ENCODE assay signal across 25 mouse cellular contexts in genomic region chr12:106102003-106102402, GRCm38 (mm10).
DNase-seq lines count a peak whose midpoint lies in the region; ATAC-seq and TF ChIP-seq lines count a peak whose summit lies in the region.
"Had no signal": no experiment of that assay in that cellular context is flagged by ENCODE, and none has a peak within 500 bp of the region (broad histone marks: within the 10 kb centered on the region; RNA-seq: fewer than 3 reads in every experiment).

No protein-coding gene starts in this region.

- peaks cover 25% of the 10 kb centered on the region for H3K4me1 ChIP-seq in E14TG2a.4 (replicated peaks; ENCODE audit: low read depth, low read length)
- no peaks in the 10 kb centered on the region for H3K4me1 ChIP-seq in MEL (ENCODE audit: control insufficient read depth in 1 of 2, insufficient read depth in 2 of 2, low read length in 2 of 2)
- peaks cover 20% of the 10 kb centered on the region for H3K4me1 ChIP-seq in neural tube, embryonic 15.5 days
- H3K4me1 ChIP-seq: heart, embryonic 12.5 days; liver, embryonic 15.5 days; midbrain, embryonic 10.5 days had no signal

- no peak overlapping the region for H3K4me2 ChIP-seq in neural tube, embryonic 15.5 days
- H3K4me2 ChIP-seq: embryonic facial prominence, embryonic 15.5 days; heart, embryonic 12.5 days; limb, embryonic 13.5 days; liver, embryonic 15.5 days had no signal

- intact Hi-C loops in gastrocnemius, adult 2 months (cut with DNase I) = no loop called here
- intact Hi-C loops in left cerebral cortex, adult 2 months (cut with DNase I) = no loop called here
- intact Hi-C loops in left cerebral cortex, postnatal 14 days (cut with DNase I) = no loop called here

- H3K27ac ChIP-seq in gastrocnemius, adult 2 months = no peak overlapping the region
- H3K27ac ChIP-seq in left cerebral cortex, adult 2 months = no peak overlapping the region
- no peak overlapping the region for H3K27ac ChIP-seq in MEL (ENCODE audit: control insufficient read depth, low read depth, low read length)
- H3K27ac ChIP-seq in neural tube, embryonic 15.5 days (replicated peaks) = no peak overlapping the region
- H3K27ac ChIP-seq: embryonic facial prominence, embryonic 15.5 days; hindbrain, embryonic 10.5 days; limb, embryonic 13.5 days; liver, embryonic 15.5 days; midbrain, embryonic 10.5 days had no signal

- H3K9me3 ChIP-seq in E14TG2a.4 (ENCODE audit: low read length) (no peaks in the 10 kb centered on the region), MEL (replicated peaks; ENCODE audit: insufficient read depth, low read length) (no peaks in the 10 kb centered on the region)
- H3K9me3 ChIP-seq in neural tube, embryonic 15.5 days (replicated peaks) = no peaks in the 10 kb centered on the region
- H3K9me3 ChIP-seq: embryonic facial prominence, embryonic 15.5 days; heart, embryonic 12.5 days; limb, embryonic 13.5 days; midbrain, embryonic 10.5 days had no signal

- TF ChIP-seq RAD21 in MEL (IDR thresholded peaks at IDR 0.05; ENCODE audit: low read depth, low read length) = no peak; the same call in 1 of the 2 replicates

- no peak overlapping the region for H3K9ac ChIP-seq in MEL (ENCODE audit: control insufficient read depth, low read depth, low read length, poor library complexity, severe bottlenecking)
- no peak overlapping the region for H3K9ac ChIP-seq in neural tube, embryonic 15.5 days (replicated peaks)
- H3K9ac ChIP-seq: embryonic facial prominence, embryonic 15.5 days; heart, embryonic 12.5 days; limb, embryonic 13.5 days; liver, embryonic 15.5 days had no signal

- no peaks in the 10 kb centered on the region for H3K79me2 ChIP-seq in MEL (ENCODE audit: control insufficient read depth, insufficient read depth, low read length, poor library complexity)

- no peak for TF ChIP-seq POLR2A in MEL (IDR thresholded peaks at IDR 0.05; ENCODE audit: control insufficient read depth in 1 of 2, insufficient read depth in 1 of 2, low read depth in 1 of 2, low read length in 2 of 2, poor library complexity in 1 of 2)

- 98% methylated on average over 6 of the region's 6 CpGs for WGBS in neural tube, embryonic 15.5 days

- DNase-seq in gastrocnemius, adult 2 months = no peak
- no peak for DNase-seq in gastrocnemius, postnatal 25 days
- DNase-seq in left cerebral cortex, adult 2 months (ENCODE audit: extremely low spot score in 1 of 2, low spot score in 2 of 2) = no peak
- DNase-seq in left cerebral cortex, postnatal 14 days (ENCODE audit: low spot score in 2 of 2) = no peak
- no peak for DNase-seq in MEL (ENCODE audit: low read depth, low spot score)
- DNase-seq in frontal cortex, postnatal 36 days (ENCODE audit: low spot score in 2 of 2) = no peak
- DNase-seq: adrenal gland, postnatal 25 days; cerebellum, adult 9-10 months; heart, postnatal 10 days; kidney, adult 2 months; kidney, postnatal 10 days; layer of hippocampus, postnatal 36 days; right cerebral cortex, postnatal 25 days; spleen, adult 18-20 months; thymus, postnatal 25 days had no signal

- no peak overlapping the region for H3K4me3 ChIP-seq in gastrocnemius, adult 2 months
- H3K4me3 ChIP-seq in left cerebral cortex, adult 2 months = no peak overlapping the region
- no peak overlapping the region for H3K4me3 ChIP-seq in E14TG2a.4 (replicated peaks; ENCODE audit: low read length)
- H3K4me3 ChIP-seq in MEL (ENCODE audit: control insufficient read depth in 1 of 2, insufficient read depth in 1 of 2, low read depth in 2 of 2, low read length in 2 of 2) = no peak overlapping the region
- no peak overlapping the region for H3K4me3 ChIP-seq in neural tube, embryonic 15.5 days (replicated peaks)
- H3K4me3 ChIP-seq: embryonic facial prominence, embryonic 15.5 days; heart, embryonic 12.5 days; hindbrain, embryonic 10.5 days; limb, embryonic 13.5 days; liver, embryonic 15.5 days; midbrain, embryonic 10.5 days had no signal

- ATAC-seq in neural tube, embryonic 15.5 days (ENCODE audit: low FRiP score) = no peak
- ATAC-seq: CD4-positive, CD25-positive, alpha-beta regulatory T cell, adult 4 months; lung, postnatal 0 days had no signal

- TF ChIP-seq EP300 in MEL (IDR thresholded peaks at IDR 0.05; ENCODE audit: low read depth in 1 of 2, low read length in 2 of 2) = no peak

- TF ChIP-seq CTCF in gastrocnemius, adult 2 months (IDR thresholded peaks at IDR 0.05) = peak; percentile 7; the same call in 1 of the 2 replicates
- peak; percentile 27 for TF ChIP-seq CTCF in left cerebral cortex, adult 2 months (IDR thresholded peaks at IDR 0.05)
- peak; percentile 87 for TF ChIP-seq CTCF in E14TG2a.4 (conservative IDR thresholded peaks at IDR 0.05; ENCODE audit: low read length)
- TF ChIP-seq CTCF in MEL (IDR thresholded peaks at IDR 0.05 in 2 of 3, conservative IDR thresholded peaks at IDR 0.05 in 1 of 3; ENCODE audit: control insufficient read depth in 1 of 3, insufficient read depth in 1 of 3, low read depth in 2 of 3, low read length in 3 of 3, poor library complexity in 1 of 3, severe bottlenecking in 1 of 3) = peak; percentile 8 to 52 (median 22); a peak in 4 of 6 replicates

- no peaks in the 10 kb centered on the region for H3K36me3 ChIP-seq in E14TG2a.4 (ENCODE audit: insufficient read depth, low read length)
- no peaks in the 10 kb centered on the region for H3K36me3 ChIP-seq in MEL (ENCODE audit: control insufficient read depth in 1 of 2, insufficient read depth in 2 of 2, low read length in 2 of 2)
- H3K36me3 ChIP-seq in neural tube, embryonic 15.5 days = no peaks in the 10 kb centered on the region
- H3K36me3 ChIP-seq: embryonic facial prominence, embryonic 15.5 days; heart, embryonic 12.5 days; hindbrain, embryonic 10.5 days; limb, embryonic 13.5 days; liver, embryonic 15.5 days; midbrain, embryonic 10.5 days had no signal

- H3K27me3 ChIP-seq in E14TG2a.4 (ENCODE audit: insufficient read depth, low read length) (peaks cover 8% of the 10 kb centered on the region; the same call in 1 of the 2 replicates), MEL (ENCODE audit: control insufficient read depth in 1 of 2, insufficient read depth in 2 of 2, low read length in 2 of 2) (no peaks in the 10 kb centered on the region)
- H3K27me3 ChIP-seq in neural tube, embryonic 15.5 days (replicated peaks) = no peaks in the 10 kb centered on the region
- H3K27me3 ChIP-seq: embryonic facial prominence, embryonic 15.5 days; heart, embryonic 12.5 days; limb, embryonic 13.5 days; liver, embryonic 15.5 days had no signal

TF ChIP-seq in MEL, 35 proteins besides CTCF, POLR2A, EP300 and RAD21:
- TF ChIP-seq UBTF (IDR thresholded peaks at IDR 0.05; ENCODE audit: borderline replicate concordance, insufficient read depth, low read depth, low read length) (no peak), HCFC1 (IDR thresholded peaks at IDR 0.05; ENCODE audit: low read depth, low read length) (no peak), SMC3 (IDR thresholded peaks at IDR 0.05; ENCODE audit: low read depth, low read length) (peak; percentile 31), ZMIZ1 (IDR thresholded peaks at IDR 0.05; ENCODE audit: low read depth, low read length) (no peak), ZNF384 (IDR thresholded peaks at IDR 0.05; ENCODE audit: low read depth, low read length) (no peak), E2F4 (IDR thresholded peaks at IDR 0.05; ENCODE audit: borderline replicate concordance, low read depth, low read length) (no peak)

Comparison
In these comparisons a context has a peak if more than half of its experiments do, and no peak if none do; other contexts are left out.
1. CTCF ChIP-seq: peak in every context shown above with its lines; median percentile 87 in E14TG2a.4; 27 in left cerebral cortex, adult 2 months; 22 in MEL; 7 in gastrocnemius, adult 2 months.